Mouse (Mus musculus) neural tube, embryonic 10.5 days (tissue): ENCODE results near the gene Apba3.

Source experiments
- DNase-seq: peaks from one replicate; pipeline ENCODE4 v3.0.0-alpha.2; 2017; ENCODE audit warnings: low spot score; ENCODE audit errors: extremely low spot score

Gene Apba3

GRCm38 (mm10) chr10:81306173-81306668 is 39.5 kb downstream of the Apba3 start:
- DNase-seq: no peak

- no peak for DNase-seq
These were observed 40.3 kb downstream of the Apba3 start for GRCm38 (mm10) chr10:81306837-81307682.

GRCm38 (mm10) chr10:81309571-81309970 is 42.8 kb downstream of the Apba3 start:
- no peak for DNase-seq

DNA sequence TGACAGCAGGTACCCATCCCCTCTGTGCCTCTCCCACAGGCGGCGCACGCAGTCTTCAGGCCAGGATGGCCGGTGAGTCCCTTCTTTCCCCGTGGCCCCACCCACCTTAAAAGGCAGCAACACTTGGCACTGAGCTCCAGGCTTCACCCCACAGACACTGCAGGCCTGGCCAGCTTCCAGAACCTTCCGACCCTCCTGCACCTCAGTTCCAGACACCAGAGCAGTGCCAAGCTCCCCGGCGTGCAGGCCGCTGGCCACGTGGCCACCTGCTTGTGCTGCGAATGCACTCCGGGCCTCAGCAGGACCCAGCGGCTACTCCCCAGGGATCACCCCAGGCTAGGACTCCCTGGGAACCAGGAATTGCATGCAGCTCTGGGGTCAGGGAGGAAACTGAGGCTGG is 46.8 kb downstream of the Apba3 start:
- DNase-seq: no peak

GRCm38 (mm10) chr10:81314201-81314600 is 47.4 kb downstream of the Apba3 start:
- DNase-seq: no peak

DNA sequence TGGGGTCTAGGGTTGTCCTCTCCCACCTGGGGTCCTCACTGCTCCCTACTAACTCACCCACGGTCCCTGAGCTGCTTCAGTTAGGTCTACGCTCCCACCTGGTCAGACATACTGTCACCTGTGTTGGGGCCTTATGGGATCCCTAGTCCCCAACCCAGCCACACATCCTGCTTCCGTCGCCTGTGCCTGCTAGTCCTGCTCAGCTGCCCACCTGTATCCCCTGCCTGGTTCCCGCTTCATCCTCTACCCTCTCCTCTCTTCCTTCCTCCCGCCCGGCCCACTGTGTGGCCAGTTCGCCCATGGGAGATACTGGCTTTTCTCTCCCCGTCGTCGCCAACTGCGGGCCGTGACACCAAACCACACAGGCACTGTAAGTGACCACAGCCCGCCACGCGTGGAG is 48.8 kb downstream of the Apba3 start:
- DNase-seq: no peak

- DNase-seq: no peak
These were observed 49.7 kb downstream of the Apba3 start for GRCm38 (mm10) chr10:81316338-81317060.

DNA sequence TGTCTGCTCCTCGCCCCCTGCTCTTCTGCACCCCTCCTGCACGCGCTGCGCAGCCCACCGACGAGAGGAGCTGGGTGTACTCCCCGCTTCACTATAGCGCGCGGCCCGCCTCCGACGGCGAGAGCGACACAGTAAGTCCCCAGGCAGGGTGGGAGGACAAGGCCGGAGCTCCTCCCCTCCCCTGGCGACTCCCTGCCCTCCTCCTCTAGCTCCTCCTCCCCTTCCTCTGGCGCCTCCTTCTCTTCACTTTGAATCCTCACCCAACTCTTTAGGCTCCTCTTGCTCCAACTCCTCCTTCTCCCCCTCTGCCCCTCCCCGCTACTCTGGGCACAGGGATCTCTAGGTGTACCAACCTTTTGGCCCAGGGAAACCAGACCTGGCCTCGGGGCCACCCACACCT is 50.5 kb downstream of the Apba3 start:
- no peak for DNase-seq

- DNase-seq: no peak
These were observed 52.0 kb downstream of the Apba3 start for GRCm38 (mm10) chr10:81318589-81319329.

GRCm38 (mm10) chr10:81319330-81319699 is 52.6 kb downstream of the Apba3 start:
- no peak for DNase-seq

DNA sequence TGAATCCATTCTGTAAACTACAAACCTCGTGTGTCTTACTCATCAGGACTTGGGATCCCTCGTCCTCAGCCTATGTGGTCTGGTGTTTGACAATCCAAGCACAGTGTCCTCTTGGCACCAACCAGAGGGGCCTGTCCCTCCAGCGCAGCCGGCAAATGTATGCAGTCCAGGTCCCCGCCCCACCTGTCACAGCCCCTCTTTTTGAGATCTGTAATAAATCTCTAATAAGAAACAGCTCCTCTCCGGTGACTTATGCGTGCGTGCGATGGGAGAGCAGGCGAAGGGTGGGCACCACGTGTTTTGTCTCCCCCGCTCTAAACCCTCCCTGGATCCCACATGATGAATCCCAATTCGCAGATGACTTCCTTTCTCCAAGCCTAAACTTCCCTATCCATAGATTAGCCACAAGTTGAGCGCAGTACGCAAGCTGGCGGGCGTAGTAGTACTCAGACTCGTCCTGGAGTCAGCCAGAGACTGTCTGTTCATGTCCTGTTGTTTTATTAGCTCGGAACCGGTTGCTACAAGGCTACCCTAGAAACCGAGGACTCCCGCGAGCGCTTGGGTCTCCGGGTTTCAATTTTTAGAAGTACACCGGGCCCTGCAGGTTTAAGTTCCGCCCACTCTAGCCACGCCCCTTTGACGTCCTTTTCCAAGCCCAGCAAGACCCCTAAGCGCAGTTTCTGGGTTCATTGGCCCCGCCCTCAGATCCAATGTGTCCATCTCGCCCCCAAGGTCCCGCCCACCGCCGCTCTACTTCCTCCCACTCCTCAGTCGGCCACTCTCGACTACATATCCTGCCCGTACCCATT is 53.2 kb downstream of the Apba3 start:
- DNase-seq: peak; percentile 97

DNA sequence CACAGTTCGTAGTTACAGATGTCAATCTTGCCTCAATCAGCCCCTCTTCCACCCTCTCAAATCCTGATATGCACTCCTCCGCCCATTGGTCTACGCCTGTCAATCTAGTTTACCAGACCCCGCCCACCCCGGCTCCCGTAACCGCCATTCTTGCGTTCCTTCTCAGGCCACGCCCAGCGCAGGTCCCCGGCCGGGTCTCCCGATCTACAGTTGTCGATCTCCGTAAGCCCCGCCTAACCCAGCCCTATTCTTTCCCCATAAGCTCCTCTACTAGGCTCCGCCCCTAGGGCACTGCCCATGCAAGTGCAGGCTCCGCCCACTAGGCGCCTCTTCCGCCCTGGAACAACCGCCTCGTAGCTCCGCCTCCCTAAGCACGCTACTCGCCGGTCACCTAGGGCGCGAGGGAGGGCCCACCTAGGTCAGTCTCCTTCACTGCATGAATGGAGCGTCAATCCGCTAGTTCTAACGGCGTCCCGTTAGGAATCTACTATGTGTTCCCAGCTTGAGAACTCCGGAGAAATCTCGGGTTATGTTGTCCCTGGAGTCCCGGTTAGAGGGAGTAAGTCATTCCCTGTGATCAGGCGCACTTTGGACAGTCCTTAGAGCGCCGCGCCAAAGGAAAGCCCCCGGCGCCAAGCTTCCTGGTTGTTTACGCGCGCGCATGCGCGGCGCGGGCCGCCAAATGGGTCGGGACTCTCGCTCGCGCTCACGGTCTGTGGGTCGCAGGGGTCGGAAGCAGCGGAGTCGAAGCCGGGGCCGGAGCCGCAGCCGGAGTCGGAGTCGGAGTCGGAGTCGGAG is 54.0 kb downstream of the Apba3 start, which contains the start of gene Cactin:
Gene Cactin (plus strand): TSS at position 554 of the 798 bp plus-strand sequence.
- peak; percentile 98 for DNase-seq

GRCm38 (mm10) chr10:81321436-81321835 is 54.7 kb downstream of the Apba3 start:
- no peak for DNase-seq

DNA sequence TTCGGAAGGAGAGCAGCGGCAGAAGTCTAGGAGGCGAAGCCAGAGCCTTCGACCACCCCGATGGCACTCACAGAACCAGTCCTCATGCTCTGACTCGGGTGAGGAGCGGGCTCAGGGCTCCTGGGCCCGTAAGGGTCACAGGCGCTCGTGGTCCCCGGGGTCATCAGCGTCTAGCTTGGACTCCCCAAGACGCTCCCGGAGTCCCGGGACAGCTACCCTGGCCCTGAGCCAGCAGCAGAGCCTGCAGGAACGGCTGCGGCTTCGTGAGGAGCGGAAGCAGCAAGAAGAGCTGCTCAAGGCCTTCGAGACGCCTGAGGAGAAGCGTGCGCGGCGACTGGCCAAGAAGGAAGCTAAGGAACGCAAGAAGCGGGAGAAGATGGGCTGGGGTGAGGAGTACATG is 55.7 kb downstream of the Apba3 start:
- DNase-seq: no peak
